Mouse (Mus musculus) limb, embryonic 12.5 days (tissue): ENCODE data around the gene Atp6v1b1. TPM values are rescaled to one million over a fixed set of nuclear protein-coding genes. Genes with fewer than 3 reads are reported as not detected.
A peak's percentile ranks its signal among the peaks of the same experiment; 100 is the strongest.

ENCODE experiments used
- ATAC-seq: fragments of 200-750 bp; cut with Nextera tagmentation; 2 replicates; pipeline ENCODE4 v1.8.0; 2017; ENCODE audit warnings: low read depth, moderate TSS enrichment; ENCODE audit not compliant: insufficient number of reproducible peaks, insufficient read depth, low FRiP score, low TSS enrichment
- H3K27ac ChIP-seq: fragments of 300-500 bp; sonication (generic); 2 replicates; pipeline ENCODE4 v1.5.1; 2016; ENCODE audit warnings: mild to moderate bottlenecking, moderate library complexity
- H3K27me3 ChIP-seq: fragments of 300-500 bp; sonication (generic); 2 replicates; pipeline ENCODE4 v1.6.1; 2016; ENCODE audit warnings: mild to moderate bottlenecking, moderate library complexity
- H3K36me3 ChIP-seq: fragments of 300-500 bp; sonication (generic); 2 replicates; pipeline ENCODE4 v1.6.1; 2016; ENCODE audit warnings: mild to moderate bottlenecking, moderate library complexity
- H3K4me1 ChIP-seq: fragments of 300-500 bp; sonication (generic); replicated peaks from 2 replicates; pipeline ENCODE4 v1.6.1; 2016
- H3K4me2 ChIP-seq: fragments of 300-500 bp; sonication (generic); 2 replicates; pipeline ENCODE4 v1.6.1; 2016; ENCODE audit warnings: mild to moderate bottlenecking, moderate library complexity
- H3K4me3 ChIP-seq: fragments of 300-500 bp; sonication (generic); replicated peaks from 2 replicates; pipeline ENCODE4 v1.5.1; 2016; ENCODE audit warnings: mild to moderate bottlenecking
- H3K9ac ChIP-seq: fragments of 300-500 bp; sonication (generic); replicated peaks from 2 replicates; pipeline ENCODE4 v1.6.1; 2016; ENCODE audit warnings: mild to moderate bottlenecking, moderate library complexity
- H3K9me3 ChIP-seq: fragments of 300-500 bp; sonication (generic); 2 replicates; pipeline ENCODE4 v1.6.1; 2016; ENCODE audit warnings: mild to moderate bottlenecking, moderate library complexity
- WGBS: fragments of 180-500 bp; shearing (Covaris S2); methylation state at CpG from one replicate; pipeline ENCODE4 v1.1.7; 2016; 5-methylcytosine and 5-hydroxymethylcytosine counted together
- polyA plus RNA-seq: library from polyadenylated mRNA; unstranded; fragments of >200 nt; fragmentation: Nextera tagmentation; extraction: Ambion mirVana; gene quantifications from 2 replicates; pipeline ENCODE4 v1.2.1, GENCODE M21; 2016

Gene Atp6v1b1
- polyA plus RNA-seq, 1 experiment from 2014 or later: not detected

DNA sequence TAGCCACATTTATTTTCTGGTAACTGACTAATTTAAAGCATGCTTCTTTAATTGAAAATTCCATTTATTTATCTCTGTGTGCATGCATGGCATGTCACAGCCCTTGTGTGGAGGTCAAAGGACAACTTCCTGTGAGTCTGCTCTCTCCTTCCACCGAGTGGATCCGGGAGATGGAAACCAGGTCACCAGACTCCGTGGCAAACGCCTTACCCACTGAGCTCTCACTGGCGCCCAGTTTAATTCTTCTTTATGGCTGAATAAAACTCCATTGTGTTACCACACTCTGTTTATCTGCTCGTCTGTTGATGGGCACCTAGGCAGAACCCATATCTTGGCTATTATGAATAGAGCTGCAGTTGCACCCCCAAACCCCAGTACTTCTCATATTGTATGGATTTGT, 20.3 kb upstream of the Atp6v1b1 start:
- H3K9me3 ChIP-seq: no peaks in the 10 kb centered on the region
- no peak overlapping the region for H3K4me3 ChIP-seq
- no peak overlapping the region for H3K27ac ChIP-seq
- no peaks in the 10 kb centered on the region for H3K36me3 ChIP-seq
- no peak overlapping the region for H3K4me2 ChIP-seq
- no peak overlapping the region for H3K9ac ChIP-seq
- no peaks in the 10 kb centered on the region for H3K4me1 ChIP-seq
- ATAC-seq: no peak
- 16% methylated on average over 6 of the region's 6 CpGs for WGBS
- peaks cover 58% of the 10 kb centered on the region for H3K27me3 ChIP-seq

DNA sequence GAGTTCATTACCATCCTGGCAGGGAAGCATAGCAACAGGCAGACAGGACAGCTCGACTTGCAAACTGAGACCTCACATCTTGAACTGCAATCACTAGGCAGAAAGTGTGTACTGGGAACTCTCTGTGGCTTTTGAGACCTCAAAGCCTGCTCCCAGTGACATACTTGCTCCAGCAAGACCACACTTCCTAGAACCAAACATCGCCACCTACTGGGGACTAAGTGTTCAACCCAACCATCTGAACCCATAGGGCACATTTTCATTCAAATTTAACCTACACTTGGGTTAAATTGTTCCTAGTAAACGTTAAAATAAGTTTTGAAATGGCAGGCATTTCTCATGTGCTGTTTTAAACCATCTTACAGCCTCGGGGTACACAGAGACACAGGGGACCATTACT, 15.6 kb upstream of the Atp6v1b1 start:
- peaks cover 26% of the 10 kb centered on the region for H3K27me3 ChIP-seq
- 37% methylated on average over 4 of the region's 4 CpGs for WGBS

DNA sequence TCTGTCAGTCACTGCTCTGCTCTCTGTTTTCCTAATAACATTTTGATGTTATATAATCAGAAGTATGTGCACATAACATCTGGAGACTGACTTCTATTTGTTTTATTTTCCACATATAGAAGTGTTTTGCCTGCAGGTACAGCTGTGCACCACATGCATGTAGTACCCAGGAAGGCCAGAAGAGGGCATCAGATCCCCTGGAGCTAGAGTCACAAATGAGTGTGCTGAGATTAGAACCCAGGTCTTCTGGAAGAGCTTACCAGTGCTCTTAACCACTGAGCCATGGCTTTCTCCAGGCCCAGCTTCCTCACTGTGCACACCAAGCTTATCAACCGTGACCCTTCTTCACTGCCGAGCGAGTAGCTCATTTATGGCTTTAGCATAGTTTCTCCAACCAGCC, 14.3 kb upstream of the Atp6v1b1 start:
- 92% methylated on average over 3 of the region's 3 CpGs for WGBS
- H3K4me2 ChIP-seq: no peak overlapping the region
- H3K9ac ChIP-seq: no peak overlapping the region
- H3K36me3 ChIP-seq: no peaks in the 10 kb centered on the region
- H3K27ac ChIP-seq: no peak overlapping the region
- H3K4me1 ChIP-seq: no peaks in the 10 kb centered on the region
- peaks cover 17% of the 10 kb centered on the region for H3K27me3 ChIP-seq
- H3K9me3 ChIP-seq: no peaks in the 10 kb centered on the region
- ATAC-seq: no peak
- no peak overlapping the region for H3K4me3 ChIP-seq

More for the DNA sequence above, 15.6 kb upstream of the Atp6v1b1 start:
- Histone ChIP-seq H3K36me3 (no peaks in the 10 kb centered on the region), H3K27ac (no peak overlapping the region), H3K4me2 (no peak overlapping the region), H3K4me1 (no peaks in the 10 kb centered on the region), H3K9me3 (no peaks in the 10 kb centered on the region), H3K9ac (no peak overlapping the region), H3K4me3 (no peak overlapping the region)
- no peak for ATAC-seq

DNA sequence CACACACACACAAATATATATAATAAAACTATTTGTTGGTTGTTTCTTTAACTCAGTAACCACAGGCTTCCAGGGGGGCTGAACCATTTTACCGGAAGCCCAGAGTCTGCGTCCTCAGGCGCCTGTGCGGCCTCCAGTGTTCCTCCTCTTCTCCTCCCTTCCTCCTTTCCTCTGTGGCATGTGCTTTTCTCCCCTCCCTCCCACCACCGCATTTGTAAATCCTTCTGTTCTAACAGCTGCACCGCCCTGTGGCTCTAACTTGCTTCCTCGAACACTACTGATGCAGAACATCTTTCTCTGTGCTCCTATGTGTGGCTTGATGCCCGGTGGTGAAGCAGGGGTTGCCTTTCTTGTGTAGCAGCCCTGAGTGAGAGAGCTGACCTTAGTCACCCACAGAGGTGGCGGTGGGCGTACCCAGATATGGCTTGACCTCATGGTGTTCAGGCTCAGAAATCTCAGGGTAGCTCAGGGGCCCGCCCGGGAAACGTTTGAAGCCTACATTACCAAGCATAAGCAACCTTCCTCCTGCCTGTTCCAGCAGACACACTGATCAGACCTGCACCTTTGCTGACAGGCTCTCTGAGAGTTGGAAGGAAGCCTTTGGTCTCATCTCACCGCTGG, 13.3 kb upstream of the Atp6v1b1 start:
- H3K36me3 ChIP-seq: no peaks in the 10 kb centered on the region
- peaks cover 15% of the 10 kb centered on the region for H3K27me3 ChIP-seq
- H3K9me3 ChIP-seq: peaks cover 9% of the 10 kb centered on the region
- H3K9ac ChIP-seq: no peak overlapping the region
- WGBS: 75% methylated on average over 14 of the region's 14 CpGs
- no peak overlapping the region for H3K4me2 ChIP-seq
- H3K4me3 ChIP-seq: no peak overlapping the region
- no peaks in the 10 kb centered on the region for H3K4me1 ChIP-seq
- no peak for ATAC-seq
- no peak overlapping the region for H3K27ac ChIP-seq

DNA sequence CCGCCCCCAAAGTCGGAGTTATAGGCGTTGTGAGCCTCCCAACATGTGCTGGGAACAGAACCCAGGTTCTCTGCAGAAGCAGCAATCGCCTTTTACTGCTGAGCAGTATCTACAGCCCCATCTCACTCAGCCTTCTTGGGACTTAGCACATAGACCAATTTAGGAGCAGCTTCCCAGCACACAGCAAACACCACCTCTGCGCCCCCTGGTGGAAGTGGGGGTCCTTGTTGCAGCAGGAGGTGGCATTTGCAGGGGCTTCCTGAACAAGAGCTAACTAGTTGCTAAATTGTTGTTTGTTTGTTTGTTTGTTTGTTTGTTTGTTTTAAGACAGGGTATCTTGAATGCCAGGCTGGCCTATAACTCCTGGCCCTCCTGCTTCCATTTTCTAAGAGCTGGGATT, 11.7 kb upstream of the Atp6v1b1 start:
- WGBS: 24% methylated on average over 5 of the region's 5 CpGs
- H3K9ac ChIP-seq: no peak overlapping the region
- no peaks in the 10 kb centered on the region for H3K36me3 ChIP-seq
- H3K4me3 ChIP-seq: no peak overlapping the region
- no peak for ATAC-seq
- peaks cover 18% of the 10 kb centered on the region for H3K27me3 ChIP-seq
- H3K4me2 ChIP-seq: no peak overlapping the region
- H3K9me3 ChIP-seq: peaks cover 9% of the 10 kb centered on the region
- no peak overlapping the region for H3K27ac ChIP-seq
- H3K4me1 ChIP-seq: no peaks in the 10 kb centered on the region

DNA sequence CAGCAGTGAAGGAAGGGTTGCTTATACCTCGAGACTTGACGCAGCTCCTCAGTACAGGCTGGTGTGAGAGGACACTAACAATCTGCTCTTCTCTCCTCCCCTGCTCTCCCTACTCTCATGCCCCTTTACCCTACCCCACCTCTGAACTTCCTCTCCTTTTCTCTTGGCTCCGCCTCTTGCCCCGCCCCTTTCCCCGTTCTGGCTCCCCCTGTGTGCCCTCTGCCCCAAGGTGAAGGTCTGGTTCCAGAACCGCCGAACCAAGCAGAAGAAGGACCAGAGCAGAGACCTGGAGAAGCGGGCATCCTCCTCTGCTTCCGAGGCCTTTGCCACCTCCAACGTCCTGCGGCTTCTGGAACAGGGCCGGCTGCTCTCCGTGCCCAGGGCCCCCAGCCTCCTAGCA, 5.5 kb upstream of the Atp6v1b1 start:
- Histone ChIP-seq H3K36me3 (no peaks in the 10 kb centered on the region), H3K9ac (0 out of 2 replicates have a peak overlapping the region, but pooled peaks have one; percentile 8), H3K4me3 (no peak overlapping the region), H3K4me2 (no peak overlapping the region), H3K27ac (no peak overlapping the region), H3K4me1 (no peaks in the 10 kb centered on the region), H3K27me3 (peaks cover 26% of the 10 kb centered on the region), H3K9me3 (peaks cover 14% of the 10 kb centered on the region)
- ATAC-seq: no peak
- 28% methylated on average over 13 of the region's 13 CpGs for WGBS

DNA sequence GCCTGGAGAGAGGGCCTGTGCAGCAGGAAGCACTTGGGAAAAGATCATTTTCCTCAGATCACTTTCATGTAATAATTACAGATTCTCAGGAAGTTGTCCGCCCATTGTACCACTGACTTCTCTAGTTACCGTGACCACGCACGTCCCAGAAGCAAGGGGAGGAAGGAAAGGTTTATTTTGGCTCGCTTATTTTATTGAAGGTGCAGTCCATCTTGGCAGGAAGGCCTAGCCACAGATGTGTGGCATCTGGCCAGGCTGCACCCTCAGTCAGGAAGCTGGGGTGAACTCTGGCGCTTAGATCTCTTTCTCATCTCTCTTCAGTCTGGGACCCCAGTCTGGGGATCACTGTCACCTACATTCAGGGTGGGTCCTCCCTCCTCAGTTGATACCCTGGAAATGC, 4.2 kb upstream of the Atp6v1b1 start:
- Histone ChIP-seq H3K36me3 (no peaks in the 10 kb centered on the region), H3K4me2 (no peak overlapping the region), H3K27ac (no peak overlapping the region), H3K4me1 (no peaks in the 10 kb centered on the region), H3K9me3 (peaks cover 14% of the 10 kb centered on the region), H3K27me3 (peaks cover 36% of the 10 kb centered on the region), H3K4me3 (no peak overlapping the region), H3K9ac (no peak overlapping the region)
- no peak for ATAC-seq
- 73% methylated on average over 6 of the region's 6 CpGs for WGBS

DNA sequence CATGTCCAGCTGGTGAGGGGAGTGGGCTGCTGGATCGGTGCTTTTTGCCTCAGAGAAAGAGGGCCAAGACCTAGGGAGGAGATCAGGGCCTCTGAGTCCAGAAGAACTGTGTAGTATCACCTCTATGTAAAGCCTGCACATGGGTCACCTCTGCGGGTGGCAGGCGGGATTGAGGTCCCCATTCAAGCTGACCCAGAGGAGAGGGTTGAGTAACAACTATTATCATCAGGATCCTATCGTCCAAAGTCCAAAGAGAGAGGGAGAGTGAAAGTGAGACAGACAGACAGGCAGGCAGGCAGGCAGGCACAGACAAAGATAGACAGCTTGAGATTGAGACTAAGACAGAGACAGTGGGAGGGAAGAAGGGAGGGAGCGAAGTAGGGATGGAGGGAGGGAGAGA, 422 bp downstream of the Atp6v1b1 start:
- H3K9me3 ChIP-seq: peaks cover 5% of the 10 kb centered on the region; the same call in 1 of the 2 replicates
- no peaks in the 10 kb centered on the region for H3K36me3 ChIP-seq
- 68% methylated on average over 5 of the region's 5 CpGs for WGBS
- H3K27me3 ChIP-seq: peaks cover 36% of the 10 kb centered on the region
- ATAC-seq: no peak
- H3K9ac ChIP-seq: no peak overlapping the region
- H3K4me1 ChIP-seq: no peaks in the 10 kb centered on the region; the same call in 1 of the 2 replicates
- H3K4me2 ChIP-seq: no peak overlapping the region
- no peak overlapping the region for H3K27ac ChIP-seq
- H3K4me3 ChIP-seq: no peak overlapping the region

DNA sequence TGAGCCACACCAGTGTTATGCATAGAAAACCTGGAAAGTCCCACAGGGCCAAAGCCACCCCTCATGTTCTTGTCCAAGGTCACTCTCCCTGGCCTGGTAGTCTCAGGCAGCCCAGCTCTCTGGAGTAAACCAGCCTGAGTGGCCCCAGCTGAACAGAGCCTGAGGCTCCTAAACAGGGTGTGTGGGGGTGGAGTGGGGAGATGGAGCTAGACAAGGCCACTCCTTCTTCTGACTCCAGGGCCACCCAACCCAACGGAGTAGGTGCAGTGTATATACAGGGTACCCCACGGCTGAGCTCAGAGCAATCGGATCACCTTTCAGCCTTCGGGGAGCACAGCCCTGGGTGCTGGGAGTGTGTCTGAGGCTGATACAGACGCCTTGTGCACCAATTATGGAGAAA, 1.3 kb downstream of the Atp6v1b1 start:
- 71% methylated on average over 5 of the region's 5 CpGs for WGBS
- no peaks in the 10 kb centered on the region for H3K36me3 ChIP-seq
- H3K27me3 ChIP-seq: peaks cover 41% of the 10 kb centered on the region
- H3K27ac ChIP-seq: no peak overlapping the region
- H3K4me1 ChIP-seq: no peaks in the 10 kb centered on the region; the same call in 1 of the 2 replicates
- peaks cover 5% of the 10 kb centered on the region; the same call in 1 of the 2 replicates for H3K9me3 ChIP-seq
- H3K4me2 ChIP-seq: no peak overlapping the region
- H3K9ac ChIP-seq: no peak overlapping the region
- no peak overlapping the region for H3K4me3 ChIP-seq
- no peak for ATAC-seq

DNA sequence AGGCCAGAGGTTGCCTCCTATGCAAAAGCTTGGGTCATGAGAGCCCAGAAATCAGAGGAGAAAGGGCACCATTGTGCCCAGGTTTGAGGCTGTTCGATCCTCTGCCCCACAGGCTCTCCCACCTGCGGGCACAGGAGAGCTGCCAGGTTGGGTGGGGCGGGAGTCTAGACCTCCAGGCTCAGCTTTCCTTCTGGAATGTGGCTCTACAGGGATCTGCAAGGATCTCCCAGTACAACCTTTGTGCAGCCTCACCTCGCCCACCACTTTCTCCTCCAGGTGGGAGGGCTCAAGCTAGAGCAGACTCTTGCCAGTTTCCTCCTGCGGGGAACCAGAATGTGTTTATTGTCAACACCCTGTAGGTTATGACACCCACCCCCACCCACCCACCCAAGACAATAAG, 1.8 kb downstream of the Atp6v1b1 start:
- 67% methylated on average over 5 of the region's 5 CpGs for WGBS
- Histone ChIP-seq H3K9me3 (peaks cover 5% of the 10 kb centered on the region; the same call in 1 of the 2 replicates), H3K36me3 (no peaks in the 10 kb centered on the region), H3K27me3 (peaks cover 41% of the 10 kb centered on the region), H3K4me3 (no peak overlapping the region), H3K9ac (no peak overlapping the region), H3K4me2 (no peak overlapping the region), H3K4me1 (no peaks in the 10 kb centered on the region; the same call in 1 of the 2 replicates), H3K27ac (no peak overlapping the region)
- no peak for ATAC-seq

DNA sequence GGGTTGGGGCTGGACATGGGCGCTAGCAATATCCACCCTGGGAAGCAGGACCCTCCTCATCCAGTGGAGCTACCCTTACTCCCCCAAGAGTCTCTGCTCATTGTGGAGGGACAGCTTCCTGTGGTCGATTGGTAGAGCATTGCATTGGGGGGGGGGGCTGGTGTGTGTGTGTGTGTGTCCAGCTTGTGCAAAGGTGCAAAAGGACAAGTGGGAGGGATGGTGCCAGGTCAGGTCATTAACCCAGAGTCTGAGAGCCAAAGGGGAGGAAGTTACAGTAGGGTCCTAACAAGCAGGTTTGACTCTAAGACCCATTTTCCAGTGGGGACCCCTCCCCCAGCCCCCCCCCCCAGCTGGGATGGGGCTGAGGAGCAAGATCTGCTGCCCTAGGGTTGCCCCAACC, 2.7 kb downstream of the Atp6v1b1 start:
- H3K27me3 ChIP-seq: peaks cover 41% of the 10 kb centered on the region

DNA sequence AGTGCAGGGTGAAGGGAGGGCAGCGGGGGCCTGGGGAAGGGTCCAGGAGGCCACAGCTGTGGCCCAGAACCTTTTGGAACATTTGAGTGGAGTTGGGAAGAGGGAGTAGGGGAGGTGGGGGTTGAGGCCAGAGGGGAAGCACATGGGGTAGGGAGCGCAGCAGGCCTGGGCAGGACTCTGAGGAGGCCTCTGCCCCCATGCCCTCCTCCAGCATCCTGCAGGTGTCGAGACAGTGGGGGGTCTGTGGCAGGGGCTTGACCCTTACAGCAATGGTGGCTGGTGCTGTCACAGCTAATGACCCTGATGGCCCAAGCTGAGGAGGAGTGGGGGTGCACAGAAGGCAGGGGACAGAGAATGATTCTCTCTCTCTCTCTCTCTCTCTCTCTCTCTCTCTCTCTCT, 6.5 kb downstream of the Atp6v1b1 start:
- no peak overlapping the region for H3K27ac ChIP-seq
- no peaks in the 10 kb centered on the region for H3K9me3 ChIP-seq
- H3K4me3 ChIP-seq: no peak overlapping the region
- ATAC-seq: peak; percentile 28; the same call in 1 of the 2 replicates
- H3K9ac ChIP-seq: no peak overlapping the region
- 61% methylated on average over 2 of the region's 3 CpGs for WGBS
- peaks cover 48% of the 10 kb centered on the region for H3K27me3 ChIP-seq
- peaks cover 4% of the 10 kb centered on the region; the same call in 1 of the 2 replicates for H3K4me1 ChIP-seq
- no peaks in the 10 kb centered on the region for H3K36me3 ChIP-seq
- no peak overlapping the region for H3K4me2 ChIP-seq

More for the DNA sequence above, 2.7 kb downstream of the Atp6v1b1 start:
- H3K4me1 ChIP-seq: peaks cover 4% of the 10 kb centered on the region; the same call in 1 of the 2 replicates
- no peak for ATAC-seq
- no peak overlapping the region for H3K27ac ChIP-seq
- H3K4me2 ChIP-seq: no peak overlapping the region
- H3K4me3 ChIP-seq: no peak overlapping the region
- no peaks in the 10 kb centered on the region for H3K36me3 ChIP-seq
- H3K9me3 ChIP-seq: peaks cover 5% of the 10 kb centered on the region; the same call in 1 of the 2 replicates
- 50% methylated on average over 2 of the region's 2 CpGs for WGBS
- H3K9ac ChIP-seq: no peak overlapping the region
